Mouse (Mus musculus): ENCODE results near the gene Zfp281. TPM values are rescaled to one million over a fixed set of nuclear protein-coding genes. Genes with fewer than 3 reads are reported as not detected.
A peak's percentile ranks its signal among the peaks of the same experiment; 100 is the strongest.

Gene Zfp281
- total and polyA plus RNA-seq, 3 experiments, result 17.2 to 48.9 (median 40.6) TPM

GRCm38 (mm10) chr1:136617163-136617788 lies 7.4 kb upstream of the Zfp281 start:
- ATAC-seq (ENCODE audit: extremely low read depth, insufficient number of reproducible peaks, low FRiP score, poor library complexity, severe bottlenecking) (no peak), DNase-seq (ENCODE audit: low spot score) (no peak)
- Histone ChIP-seq H3K36me3 (replicated peaks) (no peaks in the 10 kb centered on the region), H3K4me3 (ENCODE audit: low read depth, low read length) (no peak overlapping the region), H3K4me1 (ENCODE audit: insufficient read depth, low read depth, low read length) (no peaks in the 10 kb centered on the region), H3K9me3 (replicated peaks) (no peaks in the 10 kb centered on the region), H3K27me3 (ENCODE audit: insufficient read depth, low read length) (peaks cover 22% of the 10 kb centered on the region)
- TF ChIP-seq CTCF (IDR thresholded peaks at IDR 0.05; ENCODE audit: low read depth, low read length) (no peak), TAL1 (conservative IDR thresholded peaks at IDR 0.05; ENCODE audit: low read depth, low read length) (no peak), GATA1 (IDR thresholded peaks at IDR 0.05; ENCODE audit: borderline replicate concordance, low read length) (no peak), POLR2AphosphoS5 (IDR thresholded peaks at IDR 0.05; ENCODE audit: insufficient replicate concordance, low read depth, low read length) (no peak), GATA2 (IDR thresholded peaks at IDR 0.05; ENCODE audit: borderline replicate concordance, low read depth, low read length) (no peak)

- DNase-seq (ENCODE audit: low spot score) (no peak), ATAC-seq (ENCODE audit: extremely low read depth, insufficient number of reproducible peaks, low FRiP score, poor library complexity, severe bottlenecking) (no peak)
- no peak overlapping the region for H3K4me3 ChIP-seq (ENCODE audit: low read depth, low read length)
- H3K9me3 ChIP-seq (replicated peaks), result no peaks in the 10 kb centered on the region
- no peaks in the 10 kb centered on the region for H3K36me3 ChIP-seq (replicated peaks)
- TF ChIP-seq TAL1 (conservative IDR thresholded peaks at IDR 0.05; ENCODE audit: low read depth, low read length) (no peak), GATA1 (IDR thresholded peaks at IDR 0.05; ENCODE audit: borderline replicate concordance, low read length) (no peak), GATA2 (IDR thresholded peaks at IDR 0.05; ENCODE audit: borderline replicate concordance, low read depth, low read length) (no peak), CTCF (IDR thresholded peaks at IDR 0.05; ENCODE audit: low read depth, low read length) (no peak), POLR2AphosphoS5 (IDR thresholded peaks at IDR 0.05; ENCODE audit: insufficient replicate concordance, low read depth, low read length) (no peak)
- H3K4me1 ChIP-seq (ENCODE audit: insufficient read depth, low read depth, low read length), result no peaks in the 10 kb centered on the region
- H3K27me3 ChIP-seq (ENCODE audit: insufficient read depth, low read length), result peaks cover 22% of the 10 kb centered on the region
Measured at GRCm38 (mm10) chr1:136618570-136618969, 6.1 kb upstream of the Zfp281 start.

DNA sequence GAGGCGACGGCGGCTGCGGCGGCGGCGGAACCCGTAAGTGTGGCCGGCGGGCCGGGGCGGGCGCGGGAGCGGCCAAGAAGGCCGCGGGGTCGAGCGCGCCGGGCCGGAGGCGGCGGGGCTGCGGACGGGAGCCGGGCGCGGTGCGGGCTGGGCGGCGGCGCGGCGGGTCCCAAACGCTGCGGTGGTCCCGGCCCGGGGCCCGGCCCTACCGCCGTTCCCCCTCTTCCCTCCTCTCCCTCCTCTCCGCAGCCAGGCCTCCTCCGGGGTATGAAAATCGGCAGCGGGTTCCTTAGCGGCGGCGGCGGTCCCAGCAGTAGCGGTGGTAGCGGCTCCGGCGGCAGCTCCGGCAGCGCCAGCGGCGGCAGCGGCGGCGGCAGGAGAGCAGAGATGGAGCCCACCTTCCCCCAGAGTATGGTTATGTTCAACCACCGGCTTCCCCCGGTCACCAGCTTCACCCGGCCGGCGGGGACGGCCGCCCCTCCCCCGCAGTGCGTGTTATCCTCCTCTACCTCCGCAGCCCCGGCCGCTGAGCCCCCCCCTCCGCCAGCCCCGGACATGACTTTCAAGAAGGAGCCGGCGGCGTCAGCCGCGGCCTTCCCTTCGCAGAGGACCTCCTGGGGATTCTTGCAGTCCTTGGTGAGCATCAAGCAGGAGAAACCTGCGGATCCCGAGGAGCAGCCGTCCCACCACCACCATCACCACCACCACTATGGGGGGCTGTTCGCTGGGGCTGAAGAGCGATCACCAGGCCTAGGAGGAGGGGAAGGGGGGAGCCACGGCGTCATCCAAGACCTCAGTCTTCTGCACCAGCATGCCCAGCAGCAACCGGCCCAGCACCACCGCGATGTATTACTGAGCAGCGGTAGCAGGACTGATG lies 556 bp downstream of the Zfp281 start:
- no peak for TF ChIP-seq CTCF (IDR thresholded peaks at IDR 0.05; ENCODE audit: low read depth, low read length)
- peak; percentile 55 for DNase-seq (ENCODE audit: low spot score)

GRCm38 (mm10) chr1:136626141-136626540 lies 1.4 kb downstream of the Zfp281 start:
- ATAC-seq (ENCODE audit: extremely low read depth, insufficient number of reproducible peaks, low FRiP score, poor library complexity, severe bottlenecking) (no peak), DNase-seq (ENCODE audit: low spot score) (no peak)
- TF ChIP-seq GATA1 (IDR thresholded peaks at IDR 0.05; ENCODE audit: borderline replicate concordance, low read length), result no peak
- no peak for TF ChIP-seq TAL1 (conservative IDR thresholded peaks at IDR 0.05; ENCODE audit: low read depth, low read length)
- TF ChIP-seq POLR2AphosphoS5 (IDR thresholded peaks at IDR 0.05; ENCODE audit: insufficient replicate concordance, low read depth, low read length), result no peak
- TF ChIP-seq CTCF (IDR thresholded peaks at IDR 0.05; ENCODE audit: low read depth, low read length), result no peak
- no peak for TF ChIP-seq GATA2 (IDR thresholded peaks at IDR 0.05; ENCODE audit: borderline replicate concordance, low read depth, low read length)
- peaks cover 3% of the 10 kb centered on the region; the same call in 1 of the 2 replicates for H3K27me3 ChIP-seq (ENCODE audit: insufficient read depth, low read length)
- peaks cover 28% of the 10 kb centered on the region for H3K36me3 ChIP-seq (replicated peaks)
- H3K4me1 ChIP-seq (ENCODE audit: insufficient read depth, low read depth, low read length), result peaks cover 36% of the 10 kb centered on the region
- no peaks in the 10 kb centered on the region for H3K9me3 ChIP-seq (replicated peaks)
- peak overlapping the region; percentile 82 for H3K4me3 ChIP-seq (ENCODE audit: low read depth, low read length)

More for the DNA sequence above, 556 bp downstream of the Zfp281 start:
- peaks cover 3% of the 10 kb centered on the region; the same call in 1 of the 2 replicates for H3K27me3 ChIP-seq (ENCODE audit: insufficient read depth, low read length)
- peaks cover 26% of the 10 kb centered on the region for H3K36me3 ChIP-seq (replicated peaks)
- peaks cover 34% of the 10 kb centered on the region for H3K4me1 ChIP-seq (ENCODE audit: insufficient read depth, low read depth, low read length)
- peak overlapping the region; percentile 82 for H3K4me3 ChIP-seq (ENCODE audit: low read depth, low read length)
- ATAC-seq (ENCODE audit: extremely low read depth, insufficient number of reproducible peaks, low FRiP score, poor library complexity, severe bottlenecking), result 0 out of 2 replicates have a peak, but pooled peaks have one; percentile 2
- no peaks in the 10 kb centered on the region for H3K9me3 ChIP-seq (replicated peaks)

GRCm38 (mm10) chr1:136626756-136627155 lies 2.1 kb downstream of the Zfp281 start:
- no peak for TF ChIP-seq GATA1 (IDR thresholded peaks at IDR 0.05; ENCODE audit: borderline replicate concordance, low read length)
- TF ChIP-seq POLR2AphosphoS5 (IDR thresholded peaks at IDR 0.05; ENCODE audit: insufficient replicate concordance, low read depth, low read length), result no peak
- no peak for TF ChIP-seq GATA2 (IDR thresholded peaks at IDR 0.05; ENCODE audit: borderline replicate concordance, low read depth, low read length)
- no peak for TF ChIP-seq TAL1 (conservative IDR thresholded peaks at IDR 0.05; ENCODE audit: low read depth, low read length)
- TF ChIP-seq CTCF (IDR thresholded peaks at IDR 0.05; ENCODE audit: low read depth, low read length), result no peak
- no peak overlapping the region for H3K4me3 ChIP-seq (ENCODE audit: low read depth, low read length)
- ATAC-seq (ENCODE audit: extremely low read depth, insufficient number of reproducible peaks, low FRiP score, poor library complexity, severe bottlenecking) (no peak), DNase-seq (ENCODE audit: low spot score) (no peak)
- no peaks in the 10 kb centered on the region for H3K9me3 ChIP-seq (replicated peaks)
- no peaks in the 10 kb centered on the region for H3K27me3 ChIP-seq (ENCODE audit: insufficient read depth, low read length)
- peaks cover 37% of the 10 kb centered on the region for H3K4me1 ChIP-seq (ENCODE audit: insufficient read depth, low read depth, low read length)
- H3K36me3 ChIP-seq (replicated peaks), result peaks cover 30% of the 10 kb centered on the region

DNA sequence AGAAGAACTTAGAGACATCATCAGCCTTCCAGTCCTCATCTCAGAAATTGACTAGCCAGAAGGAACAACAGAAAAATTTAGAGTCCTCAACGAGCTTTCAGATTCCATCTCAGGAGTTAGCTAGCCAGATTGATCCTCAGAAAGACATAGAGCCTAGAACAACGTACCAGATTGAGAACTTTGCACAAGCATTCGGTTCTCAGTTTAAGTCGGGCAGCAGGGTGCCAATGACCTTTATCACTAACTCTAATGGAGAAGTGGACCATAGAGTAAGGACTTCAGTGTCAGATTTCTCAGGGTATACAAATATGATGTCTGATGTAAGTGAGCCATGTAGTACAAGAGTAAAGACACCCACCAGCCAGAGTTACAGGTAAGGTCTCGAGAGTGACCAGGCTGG lies 2.9 kb downstream of the Zfp281 start:
- TF ChIP-seq GATA1 (IDR thresholded peaks at IDR 0.05; ENCODE audit: borderline replicate concordance, low read length), result no peak
- TF ChIP-seq CTCF (IDR thresholded peaks at IDR 0.05; ENCODE audit: low read depth, low read length), result no peak
- no peak for TF ChIP-seq TAL1 (conservative IDR thresholded peaks at IDR 0.05; ENCODE audit: low read depth, low read length)
- no peak for TF ChIP-seq GATA2 (IDR thresholded peaks at IDR 0.05; ENCODE audit: borderline replicate concordance, low read depth, low read length)
- no peak for TF ChIP-seq POLR2AphosphoS5 (IDR thresholded peaks at IDR 0.05; ENCODE audit: insufficient replicate concordance, low read depth, low read length)
- Histone ChIP-seq H3K27me3 (ENCODE audit: insufficient read depth, low read length) (no peaks in the 10 kb centered on the region), H3K4me3 (ENCODE audit: low read depth, low read length) (no peak overlapping the region; the same call in 1 of the 2 replicates), H3K36me3 (replicated peaks) (peaks cover 33% of the 10 kb centered on the region), H3K9me3 (replicated peaks) (no peaks in the 10 kb centered on the region), H3K4me1 (ENCODE audit: insufficient read depth, low read depth, low read length) (peaks cover 37% of the 10 kb centered on the region)
- no peak for DNase-seq (ENCODE audit: low spot score)
- no peak for ATAC-seq (ENCODE audit: extremely low read depth, insufficient number of reproducible peaks, low FRiP score, poor library complexity, severe bottlenecking)

Data from G1E (cell line).